Comparison of ENCODE assay signal across 10 mouse cellular contexts in genomic region chr16:18416837-18417236, GRCm38 (mm10). TPM values are rescaled to one million over a fixed set of nuclear protein-coding genes. Genes with fewer than 3 reads are reported as not detected.
DNase-seq lines count a peak whose midpoint lies in the region; ATAC-seq and TF ChIP-seq lines count a peak whose summit lies in the region.
"Had no signal": no experiment of that assay in that cellular context is flagged by ENCODE, and none has a peak within 500 bp of the region (broad histone marks: within the 10 kb centered on the region; RNA-seq: fewer than 3 reads in every experiment).

No protein-coding gene starts in this region.

- H3K27ac ChIP-seq in kidney, embryonic 16.5 days (ENCODE audit: low read length): peak overlapping the region; percentile 77
- no peak overlapping the region for H3K27ac ChIP-seq in ES-E14 (ENCODE audit: insufficient read depth, low read depth, low read length, poor library complexity, severe bottlenecking)
- H3K27ac ChIP-seq in embryonic facial prominence, embryonic 10.5 days (replicated peaks): peak overlapping the region; percentile 65
- H3K27ac ChIP-seq in limb, embryonic 14.5 days (replicated peaks; ENCODE audit: low read depth, low read length): peak overlapping the region; percentile 55; the same call in 1 of the 2 replicates

- H3K9me3 ChIP-seq in kidney, embryonic 16.5 days (ENCODE audit: low read length): no peaks in the 10 kb centered on the region
- H3K9me3 ChIP-seq in ES-E14 (ENCODE audit: control insufficient read depth, insufficient read depth, low read depth, low read length): no peaks in the 10 kb centered on the region
- no peaks in the 10 kb centered on the region for H3K9me3 ChIP-seq in embryonic facial prominence, embryonic 10.5 days
- H3K9me3 ChIP-seq in limb, embryonic 14.5 days (ENCODE audit: control insufficient read depth, low read length): no peaks in the 10 kb centered on the region

- 40% methylated on average over 3 of the region's 3 CpGs for WGBS in kidney, embryonic 16.5 days
- 86% methylated on average over 3 of the region's 3 CpGs for WGBS in embryonic facial prominence, embryonic 10.5 days
- WGBS in limb, embryonic 14.5 days: 72% methylated on average over 3 of the region's 3 CpGs

- no peak overlapping the region for H3K4me3 ChIP-seq in kidney, embryonic 16.5 days (ENCODE audit: low read length)
- H3K4me3 ChIP-seq in ES-E14 (ENCODE audit: insufficient read depth in 1 of 2, low read depth in 1 of 2, low read length in 2 of 2, poor library complexity in 1 of 2, severe bottlenecking in 1 of 2): no peak overlapping the region
- H3K4me3 ChIP-seq in embryonic facial prominence, embryonic 10.5 days: no peak overlapping the region
- no peak overlapping the region for H3K4me3 ChIP-seq in limb, embryonic 14.5 days (replicated peaks; ENCODE audit: low read length)

- no peak for ATAC-seq in kidney, embryonic 16.5 days (ENCODE audit: low FRiP score, low TSS enrichment)
- ATAC-seq in limb, embryonic 14.5 days (ENCODE audit: low FRiP score, low read depth): no peak
- ATAC-seq in megakaryocyte-erythroid progenitor cell, adult 5-6 weeks (replicated peaks; ENCODE audit: low FRiP score, low TSS enrichment, poor library complexity, severe bottlenecking): no peak

- no peak for DNase-seq in kidney, adult 11 months
- no peak for DNase-seq in ES-E14 (ENCODE audit: low read depth, low spot score)
- DNase-seq in embryonic facial prominence, embryonic 10.5 days (ENCODE audit: low spot score): no peak
- no peak for DNase-seq in limb, embryonic 14.5 days (ENCODE audit: low spot score)
- no peak for DNase-seq in adrenal gland, adult 2 months
- DNase-seq in frontal cortex, postnatal 36 days (ENCODE audit: low spot score in 2 of 2): no peak
- DNase-seq: cerebellum, adult 11-12 months; right cerebral cortex, postnatal 4 days had no signal

- TF ChIP-seq POLR2A in limb, embryonic 14.5 days (IDR thresholded peaks at IDR 0.05; ENCODE audit: borderline replicate concordance, extremely low read depth, insufficient read depth, insufficient read length): no peak

- H3K36me3 ChIP-seq in kidney, embryonic 16.5 days (ENCODE audit: insufficient read depth, low read length): peaks cover 13% of the 10 kb centered on the region
- H3K36me3 ChIP-seq in ES-E14 (ENCODE audit: control insufficient read depth, insufficient read depth, low read length, poor library complexity, severe bottlenecking): no peaks in the 10 kb centered on the region
- peaks cover 63% of the 10 kb centered on the region for H3K36me3 ChIP-seq in embryonic facial prominence, embryonic 10.5 days (replicated peaks)
- peaks cover 30% of the 10 kb centered on the region for H3K36me3 ChIP-seq in limb, embryonic 14.5 days (ENCODE audit: control insufficient read depth, insufficient read depth, low read length)

- peak overlapping the region; percentile 9; the same call in 1 of the 2 replicates for H3K9ac ChIP-seq in kidney, embryonic 16.5 days (replicated peaks; ENCODE audit: low read length)
- 0 out of 2 replicates have a peak overlapping the region, but pooled peaks have one; percentile 4 for H3K9ac ChIP-seq in ES-E14 (ENCODE audit: insufficient read depth, low read depth, low read length, poor library complexity, severe bottlenecking)
- 0 out of 2 replicates have a peak overlapping the region, but pooled peaks have one; percentile 4 for H3K9ac ChIP-seq in limb, embryonic 14.5 days (ENCODE audit: low read depth, low read length, severe bottlenecking)

- no peaks in the 10 kb centered on the region for H3K27me3 ChIP-seq in kidney, embryonic 16.5 days (ENCODE audit: insufficient read depth, low read length)
- H3K27me3 ChIP-seq in embryonic facial prominence, embryonic 10.5 days (replicated peaks; ENCODE audit: low read depth, poor library complexity, severe bottlenecking): no peaks in the 10 kb centered on the region
- H3K27me3 ChIP-seq in limb, embryonic 14.5 days (ENCODE audit: control insufficient read depth, insufficient read depth, low read length): no peaks in the 10 kb centered on the region

- peaks cover 20% of the 10 kb centered on the region for H3K4me1 ChIP-seq in kidney, embryonic 16.5 days (ENCODE audit: insufficient read depth, low read length)
- peaks cover 0 to 3% of the 10 kb centered on the region in 2 experiments; a peak in 2 of 4 replicates for H3K4me1 ChIP-seq in ES-E14 (ENCODE audit: control insufficient read depth in 2 of 2, insufficient read depth in 2 of 2, low read length in 2 of 2, poor library complexity in 1 of 2)
- peaks cover 15% of the 10 kb centered on the region for H3K4me1 ChIP-seq in embryonic facial prominence, embryonic 10.5 days
- H3K4me1 ChIP-seq in limb, embryonic 14.5 days (ENCODE audit: control insufficient read depth, insufficient read depth, low read length): no peaks in the 10 kb centered on the region; the same call in 1 of the 2 replicates

- no peak overlapping the region for H3K4me2 ChIP-seq in kidney, embryonic 16.5 days (replicated peaks; ENCODE audit: low read depth, low read length)
- no peak overlapping the region for H3K4me2 ChIP-seq in limb, embryonic 14.5 days (replicated peaks; ENCODE audit: low read depth, low read length, severe bottlenecking)

- in situ Hi-C loops in ES-E14 (cut with MboI; ENCODE audit: low sequenced_read_pairs in 2 of 2, unreplicated experiment in 2 of 2): no loop called here

TF ChIP-seq in ES-E14, 5 proteins besides CTCF, POLR2A, EP300 and RAD21:
- no peak for TF ChIP-seq ZNF384 (IDR thresholded peaks at IDR 0.05; ENCODE audit: low read depth, low read length)
- no peak for TF ChIP-seq CHD2 (IDR thresholded peaks at IDR 0.05; ENCODE audit: low read depth, low read length)
- no peak for TF ChIP-seq ZC3H11A (IDR thresholded peaks at IDR 0.05; ENCODE audit: borderline replicate concordance, low read depth, low read length)
- no peak for TF ChIP-seq HCFC1 (IDR thresholded peaks at IDR 0.05; ENCODE audit: borderline replicate concordance, insufficient read depth, low read length)
- no peak for TF ChIP-seq MAFK (IDR thresholded peaks at IDR 0.05; ENCODE audit: insufficient read depth, low read depth, low read length)

RNA-seq across cellular contexts. Expression of gene Txnrd2, which starts 9.3 kb away (rescaled TPM):
- 33.7 and 35.2 TPM in 2 replicates for polyA plus RNA-seq in kidney, embryonic 16.5 days (2015; fragmentation: Nextera tagmentation; extraction: Ambion mirVana)
- 7.9 and 8.4 TPM in 2 replicates for total RNA-seq in ES-E14 (2012; rRNA removed)
- 27.9 and 32.3 TPM in 2 replicates for polyA plus RNA-seq in embryonic facial prominence, embryonic 10.5 days (2016; fragmentation: Nextera tagmentation; extraction: Ambion mirVana)
- polyA plus RNA-seq in limb, embryonic 14.5 days (2012; rRNA removed): 13.4 and 14.1 TPM in 2 replicates
- polyA plus RNA-seq in limb, embryonic 14.5 days (2014; fragmentation: Nextera tagmentation; extraction: Ambion mirVana): 13.6 and 18.4 TPM in 2 replicates
- total RNA-seq in megakaryocyte-erythroid progenitor cell, adult 5-6 weeks (2014; fragmentation: Nextera tagmentation): 75.4 and 82.3 TPM in 2 replicates
- total RNA-seq in megakaryocyte-erythroid progenitor cell, adult 5-6 weeks (2017): 97.2 and 145 TPM in 2 replicates
- total RNA-seq in adrenal gland, adult 2 months (2021): 10 to 100 TPM; 73.3 TPM
- 50.3 and 64.6 TPM in 2 replicates for polyA plus RNA-seq in adrenal gland, adult 2 months (2012; rRNA removed)

RNA-seq across cellular contexts. Expression of gene Comt, which starts 9.8 kb away (rescaled TPM):
- polyA plus RNA-seq in kidney, embryonic 16.5 days (2015; fragmentation: Nextera tagmentation; extraction: Ambion mirVana): 119 and 127 TPM in 2 replicates
- 40.1 and 41.0 TPM in 2 replicates for total RNA-seq in ES-E14 (2012; rRNA removed)
- polyA plus RNA-seq in embryonic facial prominence, embryonic 10.5 days (2016; fragmentation: Nextera tagmentation; extraction: Ambion mirVana): 56.2 and 58.4 TPM in 2 replicates
- polyA plus RNA-seq in limb, embryonic 14.5 days (2012; rRNA removed): 84.5 and 110 TPM in 2 replicates
- polyA plus RNA-seq in limb, embryonic 14.5 days (2014; fragmentation: Nextera tagmentation; extraction: Ambion mirVana): 82.4 and 92.3 TPM in 2 replicates
- total RNA-seq in megakaryocyte-erythroid progenitor cell, adult 5-6 weeks (2014; fragmentation: Nextera tagmentation): 84.0 and 105 TPM in 2 replicates
- total RNA-seq in megakaryocyte-erythroid progenitor cell, adult 5-6 weeks (2017): 56.1 and 59.7 TPM in 2 replicates
- total RNA-seq in adrenal gland, adult 2 months (2021): 100 to 1,000 TPM; 203 to 288 TPM
- 407 and 432 TPM in 2 replicates for polyA plus RNA-seq in adrenal gland, adult 2 months (2012; rRNA removed)
